Mouse (Mus musculus): ENCODE measurements around the gene Ttll8.

Ttll8 gene

DNA sequence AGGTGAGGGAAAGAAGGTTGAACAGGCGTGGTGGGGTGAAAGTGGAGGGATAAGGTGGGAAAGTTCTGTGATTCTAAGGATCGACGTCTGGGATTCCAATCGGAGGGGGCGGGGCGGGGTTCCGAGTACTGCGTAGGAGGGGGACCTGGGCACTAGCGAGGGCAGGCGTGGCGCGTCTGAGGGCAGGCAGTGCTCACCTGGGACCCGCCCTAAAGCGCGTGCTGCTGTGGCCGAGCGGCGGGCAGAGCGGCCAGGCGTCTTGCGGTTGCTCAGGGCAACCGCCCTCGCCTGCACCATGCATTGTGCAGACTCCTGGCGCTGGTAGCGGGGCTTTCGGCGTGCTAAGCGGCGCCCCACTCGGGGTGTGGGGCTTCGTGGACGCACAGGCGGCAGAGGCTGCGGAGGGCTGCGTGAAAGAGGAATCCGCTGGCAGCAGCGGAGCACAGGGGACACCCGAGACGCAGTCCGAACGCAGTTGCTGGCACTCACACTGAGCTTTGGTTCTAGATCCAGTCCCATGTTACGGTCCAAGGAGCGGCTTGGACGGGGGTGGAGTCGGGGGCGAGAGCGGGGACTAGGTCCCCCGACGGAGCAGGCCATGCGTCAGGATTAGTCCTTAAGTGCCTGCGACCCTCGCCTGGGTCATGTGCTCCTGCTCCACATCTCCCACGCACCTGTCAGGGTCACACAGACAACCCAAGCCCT lies at the start of gene Ttll8:
Gene Ttll8, minus strand, starts transcription at position 51 of the 705 bp plus-strand sequence.
- DNase-seq (ENCODE audit: low read depth) = no peak

GRCm38 (mm10) chr15:89001245-89001644 lies 47.0 kb upstream of the Ttll8 start:
- no peak for DNase-seq (ENCODE audit: low read depth)

- DNase-seq (ENCODE audit: low read depth) = no peak
Measured at GRCm38 (mm10) chr15:89000367-89000766, 46.1 kb upstream of the Ttll8 start.

DNA sequence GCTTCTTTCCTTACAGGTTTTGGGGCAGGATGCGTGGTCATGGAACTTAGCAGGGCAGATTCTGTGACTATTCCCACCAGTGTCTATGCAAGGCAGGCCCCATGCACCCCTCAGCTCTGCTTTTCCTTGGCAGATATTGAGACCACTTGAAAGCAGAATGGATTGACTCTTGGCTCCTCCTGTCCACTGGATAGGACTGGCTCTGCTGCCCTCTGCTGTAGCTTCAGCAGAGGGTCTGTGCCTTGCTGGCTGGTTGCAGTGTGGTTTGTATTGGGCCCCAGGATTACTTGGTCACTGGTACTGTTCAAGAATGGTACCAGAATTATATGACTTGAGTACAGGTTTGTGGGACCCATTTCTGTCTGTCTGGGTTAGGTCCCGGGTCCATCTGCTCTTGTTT lies 44.9 kb upstream of the Ttll8 start:
- DNase-seq (ENCODE audit: low read depth) = no peak

DNA sequence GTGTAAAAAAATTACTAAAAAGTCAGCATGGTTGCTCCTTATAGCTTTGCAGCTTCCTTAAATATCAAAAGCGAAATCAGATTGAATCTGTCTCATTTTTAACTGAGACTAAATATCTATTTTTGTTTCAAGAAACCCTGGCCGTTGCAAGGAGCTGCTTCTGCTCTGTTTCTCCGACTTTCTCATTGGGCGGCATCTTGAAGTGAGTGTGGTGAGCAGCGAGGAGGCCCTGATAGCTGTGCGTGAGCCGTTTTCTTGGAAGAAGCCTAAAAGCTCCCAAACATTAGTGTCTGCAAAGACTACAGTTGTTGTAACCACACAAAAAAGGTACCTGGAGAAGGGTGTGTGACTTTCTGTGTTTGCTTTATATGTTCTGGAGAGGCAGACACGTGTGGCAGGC lies 44.4 kb upstream of the Ttll8 start:
- no peak for DNase-seq (ENCODE audit: low read depth)

GRCm38 (mm10) chr15:88989236-88989635 lies 35.0 kb upstream of the Ttll8 start:
- DNase-seq (ENCODE audit: low read depth) = no peak

DNA sequence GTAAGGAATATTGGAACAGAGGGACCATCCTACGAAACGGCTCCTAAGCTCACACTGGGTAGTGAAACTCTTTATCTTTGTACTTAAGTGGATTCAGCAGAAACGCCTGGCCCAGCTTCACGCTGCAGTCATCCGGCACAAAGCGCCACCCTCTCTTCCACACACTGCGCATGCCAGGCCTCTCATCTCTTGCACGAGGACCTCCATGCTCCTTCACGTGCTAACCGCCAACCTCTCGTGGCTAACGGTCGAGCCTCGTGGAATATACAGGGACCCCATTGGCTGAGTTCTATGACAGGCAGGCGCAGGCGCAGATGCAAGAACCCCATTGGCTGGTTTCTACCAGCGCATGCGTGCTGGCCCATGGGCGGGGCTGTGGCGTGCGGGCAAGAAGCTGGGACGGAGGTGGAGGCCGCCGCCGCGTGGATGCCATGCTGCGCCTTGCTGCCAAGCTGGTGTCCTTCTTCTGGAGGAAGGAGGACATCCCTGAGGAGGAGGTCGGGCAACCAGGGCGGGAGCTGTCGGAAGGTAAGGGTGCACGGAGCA lies 28.4 kb upstream of the Ttll8 start, which contains the start of gene Mov10l1:
Gene Mov10l1, plus strand, starts transcription at position 376 of the 546 bp plus-strand sequence.
- DNase-seq (ENCODE audit: low read depth) = no peak

DNA sequence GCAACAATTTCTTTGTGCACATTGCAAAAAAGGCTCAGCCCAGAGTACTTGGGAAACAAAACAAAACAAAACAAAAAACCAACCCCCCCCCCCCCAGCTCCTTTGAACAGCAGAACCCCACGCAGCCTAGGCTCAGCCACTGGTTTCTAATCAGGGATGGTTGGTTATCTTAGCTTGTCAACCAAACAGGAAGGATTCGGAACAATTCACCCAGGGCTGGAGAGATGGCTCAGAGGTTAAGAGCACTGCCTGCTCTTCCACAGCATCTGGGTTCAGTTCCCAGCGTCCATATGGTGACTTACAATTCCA lies 24.9 kb upstream of the Ttll8 start:
- no peak for DNase-seq (ENCODE audit: low read depth)

DNA sequence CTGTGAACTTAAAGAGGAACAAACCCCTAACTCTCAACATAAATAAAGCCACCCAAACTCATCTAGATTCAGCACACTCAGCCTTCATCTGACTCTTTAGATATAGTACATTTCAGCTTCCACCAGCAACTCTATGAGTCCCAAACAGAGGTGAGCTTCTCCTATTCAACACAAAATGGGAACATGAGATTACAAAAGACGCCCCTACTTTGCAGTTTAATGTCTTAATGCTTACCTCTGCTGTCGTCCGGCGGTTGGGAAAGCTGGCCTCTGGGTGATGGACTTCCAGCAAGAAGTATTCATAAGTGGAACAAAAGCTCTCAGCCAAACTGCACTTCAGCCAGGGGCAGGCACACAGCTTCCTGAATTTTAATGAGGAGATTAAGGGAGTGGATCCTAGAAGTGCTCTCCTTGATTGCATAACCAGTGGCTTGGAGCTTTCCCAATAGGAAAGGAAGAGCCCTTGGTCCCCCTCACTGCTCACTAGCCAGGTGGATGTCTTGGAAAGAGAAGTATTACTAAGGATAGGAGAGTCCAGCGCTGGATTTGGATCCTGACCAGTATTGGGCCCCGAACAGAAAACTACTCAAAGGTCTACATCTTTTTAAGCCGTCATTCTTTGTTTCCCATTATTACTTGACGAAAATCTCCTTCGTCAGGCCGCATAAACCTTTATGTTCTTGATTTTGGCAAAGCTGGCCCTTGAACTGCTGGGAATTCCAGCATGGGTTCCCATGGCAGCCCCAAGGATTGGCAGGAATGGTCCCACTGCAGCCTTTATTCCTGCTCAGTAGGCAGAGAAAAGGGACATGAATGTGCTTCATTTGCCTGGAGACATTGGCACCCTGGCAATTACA lies 24.3 kb upstream of the Ttll8 start, which contains the start of gene Mlc1:
Gene Mlc1, minus strand, starts transcription at position 727 of the 857 bp plus-strand sequence.
- DNase-seq (ENCODE audit: low read depth) = no peak

GRCm38 (mm10) chr15:88972300-88972699 lies 18.1 kb upstream of the Ttll8 start:
- DNase-seq (ENCODE audit: low read depth) = no peak

DNA sequence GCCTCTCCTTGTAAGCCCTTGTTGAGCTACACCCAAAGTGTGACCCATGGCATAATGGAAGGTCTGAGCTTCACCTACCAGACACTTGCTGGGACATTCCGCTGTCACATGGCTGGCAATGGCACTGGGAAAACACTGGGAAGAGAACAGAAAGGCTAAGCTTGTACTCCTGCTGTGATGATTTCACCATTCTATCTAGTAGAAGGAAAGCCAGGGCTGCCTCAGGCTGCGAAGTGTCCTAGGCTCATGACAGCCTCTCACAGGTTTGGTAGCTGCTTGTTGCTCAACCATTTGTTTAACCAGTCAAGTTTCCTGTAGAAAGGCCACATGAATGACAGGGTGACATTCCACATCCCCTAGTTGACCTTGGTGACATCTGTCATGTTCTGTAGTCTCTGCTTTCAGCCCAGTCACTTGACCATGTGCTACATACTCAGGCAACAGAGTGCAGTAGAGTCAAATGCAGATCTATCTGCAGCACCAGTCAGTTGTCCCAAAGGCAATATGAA lies 9.9 kb upstream of the Ttll8 start:
- DNase-seq (ENCODE audit: low read depth) = no peak

DNA sequence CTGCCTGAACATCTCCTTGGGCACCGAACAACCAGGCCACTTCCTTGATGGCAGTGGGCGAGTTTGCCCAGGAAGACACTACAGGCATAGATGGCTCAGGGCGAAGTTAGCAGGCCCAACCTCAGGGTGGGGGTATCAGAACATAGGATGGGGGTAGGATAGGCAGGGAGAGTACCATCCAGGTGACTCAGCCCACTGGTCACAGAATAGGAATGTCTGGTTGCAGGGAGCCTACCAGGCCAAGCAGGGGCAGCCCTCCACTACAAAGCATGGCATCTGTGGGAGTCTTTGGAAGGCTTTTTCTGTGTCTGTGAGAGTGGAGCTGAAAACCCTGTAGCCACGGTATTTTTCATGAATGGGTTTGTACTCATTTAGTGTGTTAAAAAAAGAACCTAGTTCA lies 3.3 kb upstream of the Ttll8 start:
- no peak for DNase-seq (ENCODE audit: low read depth)

- no peak for DNase-seq (ENCODE audit: low read depth)
Measured at GRCm38 (mm10) chr15:88955342-88955741, 1.1 kb upstream of the Ttll8 start.

DNA sequence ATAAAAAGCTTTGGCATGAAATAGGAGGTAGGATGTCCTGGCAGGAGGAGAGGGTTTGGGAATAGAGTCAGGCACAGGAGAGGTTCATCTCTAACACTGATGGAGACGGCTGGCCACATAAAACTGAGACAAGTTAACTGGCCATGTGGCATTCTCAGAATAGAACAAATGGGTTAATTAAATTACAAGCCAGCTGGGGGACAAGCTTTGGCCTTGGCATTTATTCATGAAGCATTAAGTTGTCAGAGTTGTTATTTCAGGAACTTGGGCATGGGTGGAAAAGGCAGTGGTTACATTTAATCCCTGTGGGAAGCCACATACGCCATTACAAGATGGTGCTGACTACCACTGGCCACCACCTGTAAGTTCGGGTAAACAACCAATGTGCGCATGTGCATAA lies 3.0 kb downstream of the Ttll8 start:
- DNase-seq (ENCODE audit: low read depth) = no peak

DNA sequence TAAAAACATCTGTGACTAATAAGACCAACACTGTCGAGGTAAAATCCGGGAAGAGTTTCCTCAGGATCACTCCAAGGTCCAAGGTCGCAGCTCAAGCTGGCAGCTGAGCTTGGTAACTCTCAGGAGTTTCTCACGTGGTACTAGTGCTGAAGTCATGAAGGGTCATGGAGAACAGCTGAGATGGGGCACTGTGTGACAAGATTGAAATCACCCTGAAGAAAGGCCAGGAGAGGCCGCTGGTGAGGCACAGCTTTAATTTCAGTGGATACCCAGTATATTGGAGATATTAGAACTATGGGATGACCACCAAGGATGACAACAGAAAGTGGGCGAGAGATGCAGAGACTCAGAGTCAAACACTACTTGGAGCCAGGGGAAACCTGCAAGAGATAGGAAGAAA lies 7.4 kb downstream of the Ttll8 start:
- no peak for DNase-seq (ENCODE audit: low read depth)

DNA sequence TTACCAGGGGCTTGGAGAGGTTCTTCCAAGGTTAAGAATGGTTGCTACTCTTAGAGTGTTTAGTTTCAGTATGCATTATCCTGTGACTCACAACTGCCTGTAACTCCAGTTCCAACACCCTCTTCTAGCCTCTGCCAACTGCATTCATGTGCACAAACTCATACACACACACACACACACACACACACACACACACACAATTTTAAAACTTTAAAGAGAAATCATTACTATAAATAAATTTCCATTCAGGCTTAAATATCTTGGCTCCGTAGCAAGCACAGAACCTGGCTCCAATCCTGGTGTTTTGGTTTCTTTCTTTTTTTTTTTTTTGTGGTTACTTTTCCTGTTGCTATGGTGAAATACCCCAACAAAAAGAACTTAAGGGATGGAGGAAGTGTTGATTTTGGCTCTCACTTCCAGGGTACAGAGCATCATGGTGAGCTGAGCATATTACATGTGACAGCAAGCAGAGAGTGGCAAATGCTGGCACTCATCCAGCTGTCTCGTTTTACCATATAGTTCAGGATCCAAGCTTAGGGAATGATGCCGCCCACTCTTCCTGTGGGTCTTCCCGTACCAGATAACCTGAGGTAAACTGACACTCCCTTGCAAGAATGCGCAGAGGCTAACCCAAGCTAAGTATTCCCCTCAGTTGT lies 10.2 kb downstream of the Ttll8 start:
- DNase-seq (ENCODE audit: low read depth) = peak; percentile 90

DNA sequence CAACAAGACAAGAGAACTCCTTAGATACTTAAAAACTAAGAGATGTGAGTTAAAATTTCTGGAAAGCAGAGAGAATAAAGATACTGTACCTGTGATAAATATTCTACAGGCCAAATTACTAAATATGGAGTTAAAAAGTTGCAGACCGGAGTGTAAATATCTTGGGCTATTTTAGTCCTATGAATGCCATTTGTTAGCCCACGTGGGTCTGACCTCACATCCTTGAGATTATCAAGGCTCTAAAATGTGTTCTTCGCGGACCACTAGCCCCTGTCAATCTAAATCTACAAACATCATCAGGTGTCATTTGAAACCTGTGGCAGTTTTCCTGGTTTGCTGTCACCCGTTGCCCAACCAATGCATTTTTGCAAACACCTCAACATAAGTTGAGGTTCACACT lies 11.4 kb downstream of the Ttll8 start:
- no peak for DNase-seq (ENCODE audit: low read depth)

- no peak for DNase-seq (ENCODE audit: low read depth)
Measured at GRCm38 (mm10) chr15:88937291-88937650, 16.9 kb downstream of the Ttll8 start.

DNA sequence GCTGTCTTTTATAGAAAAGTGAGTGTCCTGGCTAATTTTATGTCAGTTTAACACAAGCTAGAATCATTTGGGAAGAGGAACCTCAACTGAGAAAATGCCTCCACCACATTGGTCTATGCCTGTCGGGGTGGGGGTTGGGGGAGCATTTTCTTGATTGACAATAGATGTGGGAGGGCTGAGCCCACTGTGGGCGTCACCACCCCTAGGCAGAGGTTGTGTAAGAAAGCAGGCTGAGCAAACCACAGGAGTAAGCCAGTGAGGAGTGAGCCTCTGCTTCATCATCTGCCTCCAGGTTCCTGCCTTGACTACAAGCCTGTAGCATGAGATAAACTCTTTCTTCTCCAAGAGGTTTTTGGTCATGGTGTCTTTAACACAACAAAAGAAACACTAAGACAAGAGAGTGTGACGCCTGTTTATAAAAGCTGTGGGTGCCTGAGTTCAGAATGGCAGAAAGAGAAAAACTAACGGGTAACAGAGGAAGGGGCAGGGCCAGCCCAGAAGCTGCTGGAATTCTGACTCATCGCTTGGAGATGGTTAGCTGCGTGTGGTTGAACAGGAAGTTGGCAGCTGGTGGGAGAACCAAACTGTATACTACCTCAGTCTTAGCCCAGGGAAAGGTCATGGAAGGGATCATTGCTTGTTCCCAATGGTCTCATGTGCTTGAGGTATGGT lies 17.5 kb downstream of the Ttll8 start:
- peak; percentile 55 for DNase-seq (ENCODE audit: low read depth)

- DNase-seq (ENCODE audit: low read depth) = no peak
Measured at GRCm38 (mm10) chr15:88934141-88934540, 20.1 kb downstream of the Ttll8 start.

DNA sequence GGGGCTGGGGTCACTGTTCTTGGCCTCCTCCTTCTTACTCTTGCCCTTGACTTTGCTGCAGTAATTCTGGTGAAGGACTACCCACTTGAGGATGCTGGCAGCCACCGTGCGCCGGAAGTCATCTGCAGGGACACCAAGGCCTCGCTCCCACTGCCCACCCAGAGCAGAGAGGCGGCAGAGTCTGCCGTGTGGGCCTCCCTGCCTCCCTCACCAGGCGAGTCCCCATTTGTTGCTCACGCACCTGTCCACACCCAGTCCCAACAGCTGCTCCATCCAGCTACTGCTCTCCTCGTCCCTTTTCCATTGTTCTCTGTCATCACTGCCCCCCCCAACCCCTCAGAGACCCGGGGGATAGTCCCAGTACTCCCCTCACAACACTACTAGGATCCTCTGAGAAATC lies 21.6 kb downstream of the Ttll8 start:
- no peak for DNase-seq (ENCODE audit: low read depth)

DNA sequence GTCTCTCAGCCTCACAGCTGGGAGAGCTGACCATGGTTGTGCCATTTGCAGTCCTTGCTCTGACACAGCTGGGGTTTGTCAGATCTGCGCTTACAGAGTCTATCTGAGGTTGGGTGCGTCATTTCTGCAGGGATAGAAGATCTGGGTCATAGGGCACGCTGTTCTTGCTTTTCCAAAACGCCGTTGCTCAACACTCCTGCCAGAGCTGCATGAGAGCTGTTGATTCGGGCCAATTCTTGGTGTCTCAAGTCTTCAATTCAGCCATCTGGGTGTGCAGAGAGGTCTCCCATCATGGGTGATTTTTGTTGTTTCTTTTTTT lies 32.3 kb downstream of the Ttll8 start:
- no peak for DNase-seq (ENCODE audit: low read depth)
